Mouse (Mus musculus): ENCODE results near the gene Sesn2. TPM values are rescaled to one million over a fixed set of nuclear protein-coding genes. Genes with fewer than 3 reads are reported as not detected.

Sesn2 gene
- polyA plus RNA-seq, 1 experiment from 2014 or later: 22.4 TPM

DNA sequence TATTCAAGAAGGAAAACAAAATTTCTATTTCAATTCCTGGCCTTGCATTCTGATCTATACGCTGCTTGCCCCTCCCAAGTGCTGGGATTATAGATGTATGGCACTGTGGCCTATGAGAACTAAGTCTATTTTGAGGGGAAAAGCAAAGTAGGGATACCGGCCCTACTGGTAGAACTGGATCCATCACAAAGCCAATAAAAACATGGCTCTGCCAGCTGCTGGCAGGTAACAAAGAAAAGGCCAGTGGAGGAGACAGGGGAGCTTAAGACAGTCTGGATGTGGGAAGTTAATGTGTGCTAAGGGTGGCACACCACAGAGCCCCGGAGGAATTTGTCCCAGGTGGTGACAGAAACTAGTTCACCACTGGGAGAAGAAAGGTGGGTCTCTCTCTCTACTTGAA, 55.2 kb downstream of the Sesn2 start:
- TF ChIP-seq CTCF (IDR thresholded peaks at IDR 0.05): no peak
- ChIA-PET POLR2A (no interaction called here), CTCF (no interaction called here)
- H3K27me3 ChIP-seq: no peaks in the 10 kb centered on the region
- in situ Hi-C loops (cut with MboI; ENCODE audit: low pct_unique_long_range_greater_than_20kb): no loop called here
- ATAC-seq (no peak), DNase-seq (ENCODE audit: low read depth, low spot score) (no peak)

DNA sequence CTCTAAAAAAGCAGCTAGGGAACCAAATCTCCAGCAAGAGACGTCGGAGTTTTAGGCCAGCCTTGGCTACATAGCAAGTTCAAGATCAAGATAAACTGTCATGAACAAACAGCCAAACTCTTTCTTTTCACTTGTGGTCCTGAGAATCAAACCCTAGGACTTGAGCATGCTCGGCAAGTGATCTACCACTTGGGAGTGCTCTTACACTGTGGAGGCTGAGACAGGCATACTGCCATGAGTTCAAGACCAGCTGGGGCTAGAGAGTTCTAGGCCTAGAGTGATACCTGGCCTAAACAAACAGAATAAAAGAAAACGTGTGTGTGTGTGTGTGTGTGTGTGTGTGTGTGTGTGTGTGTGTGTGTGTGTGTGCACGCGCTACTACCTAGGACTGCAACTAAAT, 56.1 kb downstream of the Sesn2 start:
- in situ Hi-C loops (cut with MboI; ENCODE audit: low pct_unique_long_range_greater_than_20kb): no loop called here
- POLR2A ChIA-PET: no interaction called here
- no peak for TF ChIP-seq CTCF (IDR thresholded peaks at IDR 0.05)
- CTCF ChIA-PET: no interaction called here
- ATAC-seq (no peak), DNase-seq (ENCODE audit: low read depth, low spot score) (no peak)
- H3K27me3 ChIP-seq: no peaks in the 10 kb centered on the region

DNA sequence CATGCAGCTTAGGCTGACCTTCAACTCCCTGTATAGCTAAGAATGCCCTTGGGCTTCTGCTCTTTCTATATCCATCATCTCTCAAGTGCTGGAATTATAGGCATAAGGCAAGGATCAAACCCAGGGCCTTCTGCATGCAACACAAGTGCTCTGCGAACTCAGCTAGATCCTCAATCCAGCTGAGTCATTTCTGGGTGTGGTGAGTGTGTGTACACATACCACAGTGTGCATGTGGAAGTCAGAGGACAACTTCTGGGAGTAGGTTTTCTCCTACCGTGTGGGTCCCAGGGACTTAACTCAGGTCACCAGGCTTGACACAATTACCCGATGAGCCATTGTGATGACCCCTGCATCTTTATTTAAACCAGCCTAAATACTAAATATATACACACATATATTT, 60.5 kb downstream of the Sesn2 start:
- no peak for TF ChIP-seq CTCF (IDR thresholded peaks at IDR 0.05)
- ATAC-seq (no peak), DNase-seq (ENCODE audit: low read depth, low spot score) (no peak)
- ChIA-PET POLR2A (no interaction called here), CTCF (no interaction called here)
- in situ Hi-C loops (cut with MboI; ENCODE audit: low pct_unique_long_range_greater_than_20kb): no loop called here
- H3K27me3 ChIP-seq: no peaks in the 10 kb centered on the region

DNA sequence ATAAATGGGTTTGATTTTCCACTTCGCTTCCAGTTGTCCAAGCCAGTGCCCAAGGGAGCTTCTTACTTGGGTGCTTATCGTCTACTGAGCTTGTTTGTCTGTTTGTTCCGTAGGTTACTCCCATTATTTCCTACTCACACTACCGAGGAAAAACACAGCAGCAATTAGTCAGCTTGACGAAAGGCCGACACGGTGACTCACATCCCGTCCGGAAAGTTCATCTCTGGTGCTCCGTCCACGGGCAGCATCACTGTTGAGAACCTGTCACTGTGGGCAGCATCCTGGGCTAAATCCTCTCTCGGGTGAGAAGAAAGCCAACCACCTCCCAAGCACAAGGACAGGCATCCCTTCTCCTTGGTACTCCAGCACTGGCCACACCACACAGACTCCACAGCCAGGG, 64.2 kb downstream of the Sesn2 start:
- ATAC-seq (no peak), DNase-seq (ENCODE audit: low read depth, low spot score) (no peak)
- TF ChIP-seq CTCF (IDR thresholded peaks at IDR 0.05): no peak
- in situ Hi-C loops (cut with MboI; ENCODE audit: low pct_unique_long_range_greater_than_20kb): no loop called here
- CTCF ChIA-PET: no interaction called here
- POLR2A ChIA-PET: no interaction called here
- H3K27me3 ChIP-seq: no peaks in the 10 kb centered on the region

DNA sequence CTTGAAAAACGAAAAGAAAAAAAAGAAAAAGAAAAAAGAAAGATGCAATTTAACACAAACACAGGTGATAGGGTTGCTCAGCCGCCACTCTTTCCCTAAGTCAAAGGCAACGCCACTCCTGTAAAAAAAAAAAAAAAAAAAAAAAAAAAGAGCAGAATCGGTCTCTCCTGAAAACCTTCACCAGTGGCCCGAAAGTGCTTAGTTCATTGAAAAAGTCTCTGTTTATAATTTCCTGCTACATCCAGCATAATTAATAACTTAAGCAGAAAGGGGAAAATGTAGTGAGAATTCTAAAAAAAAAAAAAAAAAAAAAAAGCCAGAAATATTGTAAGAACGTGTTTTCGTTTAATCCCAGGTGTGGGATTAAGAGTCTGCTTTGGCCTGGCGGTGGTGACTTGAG, 65.8 kb downstream of the Sesn2 start:
- POLR2A ChIA-PET: no interaction called here
- in situ Hi-C loops (cut with MboI; ENCODE audit: low pct_unique_long_range_greater_than_20kb): no loop called here
- CTCF ChIA-PET: interaction anchor here (1.0 kb wide), 1 partner anchor 29 kb away, joined by 3 read pairs; no protein-coding TSS in a partner anchor

More for the DNA sequence above, 65.8 kb downstream of the Sesn2 start:
- no peak for TF ChIP-seq CTCF (IDR thresholded peaks at IDR 0.05)
- no peaks in the 10 kb centered on the region for H3K27me3 ChIP-seq
- no peak for DNase-seq (ENCODE audit: low read depth, low spot score)
- ATAC-seq: no peak

Other genes with a start within 250 kb of the Sesn2 start
- 14.0 TPM for gene Gmeb1, start 248.9 kb downstream of the Sesn2 start, polyA plus RNA-seq (2021)
- 19.1 TPM for gene Taf12, start 236.1 kb downstream of the Sesn2 start, polyA plus RNA-seq (2021)
- not detected for gene Rab42, start 207.1 kb downstream of the Sesn2 start, polyA plus RNA-seq (2021)
- gene Trnau1ap, start 181.0 kb downstream of the Sesn2 start, polyA plus RNA-seq (2021): 28.9 TPM
- gene Rcc1, start 156.9 kb downstream of the Sesn2 start, polyA plus RNA-seq (2021): 31.4 TPM
- gene Phactr4, start 88.0 kb downstream of the Sesn2 start, polyA plus RNA-seq (2021): 60.4 TPM
- 6.3 TPM for gene Med18, start 46.6 kb downstream of the Sesn2 start, polyA plus RNA-seq (2021)
- 393 TPM for gene Atpif1, start 23.2 kb upstream of the Sesn2 start, polyA plus RNA-seq (2021)
- gene Dnajc8, start 25.0 kb upstream of the Sesn2 start, polyA plus RNA-seq (2021): 149 TPM
- gene Ptafr, start 53.6 kb upstream of the Sesn2 start, polyA plus RNA-seq (2021): not detected
- gene Eya3, start 128.5 kb upstream of the Sesn2 start, polyA plus RNA-seq (2021): 17.6 TPM
- 2.9 TPM for gene Xkr8, start 222.0 kb upstream of the Sesn2 start, polyA plus RNA-seq (2021)
- 14.1 TPM for gene Smpdl3b, start 246.8 kb upstream of the Sesn2 start, polyA plus RNA-seq (2021)

All from Patski (cell line).